Mouse (Mus musculus) kidney, adult 2 months (tissue): ENCODE data around the gene Fap.

Experiments used
- CTCF ChIP-seq: fragments of 200-500 bp; conservative IDR thresholded peaks from 2 replicates; pipeline ENCODE4 v1.5.1; 2011; ENCODE audit warnings: low read depth, mild to moderate bottlenecking, control low read depth, low read length, moderate library complexity, mixed read lengths; ENCODE audit not compliant: insufficient read depth, insufficient read length
- POLR2A ChIP-seq: fragments of 200-500 bp; IDR thresholded peaks from one replicate; pipeline ENCODE4 v1.6.1; 2011; ENCODE audit warnings: low read depth, low read length, control low read depth

DNA sequence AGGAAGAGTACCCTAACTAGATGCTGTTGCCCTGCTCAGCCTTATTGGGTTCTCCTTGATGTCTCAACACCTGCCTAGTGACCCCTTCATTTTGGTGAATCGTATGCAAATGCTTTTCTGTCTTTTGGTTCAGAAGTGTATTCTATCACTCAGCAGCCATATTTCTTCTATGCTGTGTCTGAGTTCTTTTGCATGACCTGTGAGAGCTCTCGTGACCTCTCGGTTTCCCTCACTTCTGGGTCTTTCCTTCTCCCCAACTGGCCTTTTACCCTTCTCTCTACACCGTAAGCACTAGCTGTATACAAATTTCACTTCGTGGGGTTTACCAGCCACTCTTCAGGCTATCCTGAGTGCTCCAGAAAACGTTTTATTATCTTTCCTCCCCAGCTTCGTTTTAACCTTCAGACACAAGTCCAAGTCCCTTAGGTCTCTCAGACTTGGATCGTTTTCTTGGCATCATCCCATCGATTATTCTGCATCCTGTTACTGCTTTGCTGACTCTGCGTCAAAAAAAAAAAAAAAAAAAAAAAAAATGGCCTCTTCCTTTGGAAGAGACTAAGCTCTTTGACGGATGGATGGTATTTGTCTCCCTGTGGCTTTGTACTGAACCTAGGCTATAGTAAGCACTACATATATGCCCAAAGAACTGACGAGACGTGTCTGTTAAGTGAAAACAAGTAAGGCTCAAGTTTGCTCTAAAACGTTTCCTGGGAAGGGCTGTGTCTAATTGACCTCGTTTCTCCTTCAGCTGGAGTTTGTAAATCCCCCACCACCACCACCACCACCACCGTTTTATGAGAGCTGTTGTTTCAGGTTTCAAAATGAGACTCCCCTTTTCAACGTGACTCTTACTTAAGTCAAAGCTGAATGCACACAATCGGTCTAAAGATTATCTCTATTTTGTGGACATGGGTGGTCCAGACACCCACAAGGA, 114.4 kb downstream of the Fap start:
- TF ChIP-seq POLR2A (no peak), CTCF (no peak)
